Mouse (Mus musculus) C2C12 (cell line): ENCODE measurements at regions not wholly inside any gene's neighbourhood (a gene's known extent, or its start where the extent isn't known, plus 50 kb on each side); places are given as distances from the start of the nearest gene placed in this dataset.

Experiments used
- CEBPB ChIP-seq: IDR thresholded peaks from one replicate; pipeline ENCODE4 v1.6.1; 2011; ENCODE audit warnings: low read depth, mild to moderate bottlenecking, control low read depth, moderate library complexity
- CTCF ChIP-seq: IDR thresholded peaks from one replicate; pipeline ENCODE4 v1.5.1; 2011; ENCODE audit not compliant: control insufficient read depth, insufficient read depth, insufficient read length
- FOSL1 ChIP-seq: IDR thresholded peaks from one replicate; pipeline ENCODE4 v1.8.0; 2011; ENCODE audit warnings: mild to moderate bottlenecking, low read length; ENCODE audit not compliant: poor library complexity, insufficient read depth, severe bottlenecking

DNA sequence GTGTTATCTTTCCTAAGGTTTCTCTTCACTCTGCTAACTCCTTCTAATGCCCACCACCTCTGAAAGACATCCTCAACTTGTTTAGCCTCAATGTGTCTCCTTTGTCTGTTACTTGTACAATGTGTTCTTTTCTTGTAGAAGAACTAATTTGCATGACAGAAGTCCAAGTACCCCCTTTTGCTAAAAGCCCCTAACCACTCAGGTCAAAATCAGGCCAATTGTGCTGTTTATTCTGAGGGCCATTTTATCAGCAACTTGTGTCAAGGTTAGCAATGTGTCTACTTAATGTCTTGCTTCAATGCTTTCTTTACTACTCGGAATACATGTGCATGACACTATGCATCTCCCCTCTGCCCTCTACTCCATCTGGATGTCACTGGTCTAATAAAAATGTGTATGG is 107.3 kb upstream of the Paqr3 start:
- TF ChIP-seq CTCF = no peak
- no peak for TF ChIP-seq CEBPB
- TF ChIP-seq FOSL1 = no peak
